Mouse (Mus musculus): ENCODE data around the gene Rab11fip4.

Gene Rab11fip4

DNA sequence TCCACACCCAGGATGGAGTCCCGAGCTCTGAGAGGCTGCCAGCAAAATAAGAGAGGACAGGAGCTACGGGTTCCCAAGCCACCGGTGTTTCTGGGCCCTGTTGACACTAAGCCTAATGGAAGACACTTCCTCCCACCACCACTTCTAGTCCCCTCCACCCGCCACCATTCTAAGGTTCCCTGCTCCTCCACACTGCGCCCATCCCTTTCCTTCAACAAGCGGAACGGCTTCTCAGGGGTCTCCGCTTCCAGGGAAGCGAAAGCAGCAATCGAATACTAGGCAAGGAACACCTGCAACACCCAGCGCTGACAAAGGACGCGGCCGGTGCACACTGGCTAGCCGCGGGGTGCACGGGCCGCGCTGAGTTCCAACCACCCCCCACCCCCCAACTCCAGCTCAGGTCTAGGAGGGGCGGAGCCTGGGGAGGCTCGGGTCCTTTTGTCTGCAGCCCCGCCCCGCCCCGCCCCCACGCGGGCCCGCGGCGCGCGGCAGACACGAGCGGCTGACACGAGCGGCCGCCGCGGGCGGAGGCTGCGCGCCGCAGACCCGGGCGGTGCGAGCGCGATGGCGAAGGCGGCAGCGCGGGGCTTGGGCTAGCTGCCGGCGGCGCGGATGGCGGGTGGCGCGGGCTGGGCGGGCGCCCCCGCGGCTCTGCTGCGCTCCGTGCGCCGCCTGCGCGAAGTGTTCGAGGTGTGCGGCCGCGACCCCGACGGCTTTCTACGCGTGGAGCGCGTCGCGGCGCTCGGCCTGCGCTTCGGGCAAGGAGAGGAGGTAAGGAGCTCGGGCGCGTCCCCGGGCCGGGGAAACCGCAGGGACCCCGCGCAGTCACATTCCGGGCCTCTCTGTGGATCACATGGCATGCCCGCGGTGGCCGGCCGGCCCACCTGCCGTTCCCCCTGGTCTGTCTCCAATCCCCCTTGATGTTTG lies at the start of gene Rab11fip4:
Rab11fip4 (plus strand) TSS at position 549 of the 927 bp plus-strand sequence.
- in situ Hi-C loops (cut with MboI; ENCODE audit: low pct_unique_long_range_greater_than_20kb in 1 of 2, low sequenced_read_pairs in 2 of 2, unreplicated experiment in 1 of 2), result loop anchor here (5.0 to 25.0 kb wide), 4 partner anchors 96 to 331 kb away; no protein-coding TSS in a partner anchor

DNA sequence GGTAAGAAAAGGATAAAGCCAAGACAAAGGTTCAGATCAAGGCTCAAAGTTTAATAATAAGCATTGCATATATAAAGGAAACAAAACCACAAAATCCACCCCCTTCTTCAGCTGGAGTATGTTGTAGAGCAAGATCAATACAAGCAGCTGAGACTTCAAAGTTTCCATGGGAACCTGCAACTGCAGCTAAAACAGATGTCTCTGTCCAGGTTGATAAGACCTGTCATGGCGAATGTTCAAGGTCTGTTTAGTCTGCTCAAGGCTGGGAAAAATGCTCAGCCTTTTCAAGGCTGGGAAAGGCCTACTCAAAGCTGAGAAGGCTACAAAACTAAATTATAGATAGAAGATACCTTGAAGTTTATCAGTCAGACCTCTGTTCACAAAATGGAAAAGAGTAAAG lies 38.4 kb upstream of the Rab11fip4 start:
- in situ Hi-C loops (cut with MboI; ENCODE audit: low pct_unique_long_range_greater_than_20kb in 1 of 2, low sequenced_read_pairs in 2 of 2, unreplicated experiment in 1 of 2), result no loop called here

DNA sequence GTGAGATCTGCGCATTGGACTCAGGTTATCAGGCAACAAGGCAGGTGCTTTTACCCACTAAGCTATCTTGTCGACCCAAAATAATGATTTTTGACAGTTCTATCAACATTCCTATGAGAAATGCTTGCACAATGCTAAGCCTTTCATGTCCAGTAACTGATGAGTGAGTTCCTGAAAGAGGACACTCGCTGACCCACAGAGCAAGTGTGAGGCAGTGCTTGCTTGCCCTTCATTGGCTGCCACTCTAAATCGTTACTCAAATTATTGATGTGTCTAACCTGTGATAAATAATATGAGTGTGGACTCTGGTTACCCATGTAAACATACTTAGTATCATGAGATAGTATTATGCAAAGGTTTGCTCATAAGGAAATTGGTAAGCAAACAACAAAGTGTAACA lies 30.5 kb upstream of the Rab11fip4 start:
- in situ Hi-C loops (cut with MboI; ENCODE audit: low pct_unique_long_range_greater_than_20kb in 1 of 2, low sequenced_read_pairs in 2 of 2, unreplicated experiment in 1 of 2), result no loop called here

DNA sequence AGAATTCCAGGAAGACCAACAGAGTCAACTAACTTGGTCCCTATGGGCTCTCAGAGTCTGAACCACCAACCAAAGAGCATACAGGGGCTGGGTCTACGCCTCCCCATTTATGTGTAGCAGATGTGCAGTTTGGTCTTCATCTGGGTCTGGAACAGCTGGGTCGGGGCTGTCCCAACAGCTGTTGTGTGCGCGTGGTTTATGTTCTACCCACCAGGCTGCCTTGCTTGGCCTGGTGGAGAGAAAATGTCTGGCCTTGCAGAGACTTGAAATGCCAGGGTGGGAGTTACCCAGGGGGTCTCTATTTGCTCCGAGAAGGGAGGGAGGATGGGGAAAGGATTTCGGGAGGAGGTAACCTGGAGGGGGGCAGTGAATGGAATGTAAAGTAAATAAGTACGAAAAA lies 27.5 kb upstream of the Rab11fip4 start:
- in situ Hi-C loops (cut with MboI; ENCODE audit: low pct_unique_long_range_greater_than_20kb in 1 of 2, low sequenced_read_pairs in 2 of 2, unreplicated experiment in 1 of 2), result no loop called here

DNA sequence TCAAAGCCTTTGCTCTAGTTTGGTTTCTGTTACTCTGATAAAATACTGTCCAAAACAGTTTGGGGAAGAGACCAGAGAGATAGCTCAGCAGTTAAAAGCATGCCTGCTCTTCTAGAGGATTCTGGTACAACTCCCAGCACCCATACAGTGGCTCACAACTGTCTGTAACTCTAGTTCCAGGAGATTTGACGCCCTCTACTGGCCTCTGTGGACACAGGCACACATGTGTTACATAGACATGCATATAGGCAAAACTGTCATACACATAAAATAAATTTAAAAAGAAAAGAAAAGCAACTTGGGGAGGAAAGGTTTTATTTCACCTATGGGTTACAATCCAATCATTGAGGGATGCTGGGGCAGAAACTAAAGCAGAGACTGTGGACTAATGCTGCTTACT lies 24.1 kb upstream of the Rab11fip4 start:
- in situ Hi-C loops (cut with MboI; ENCODE audit: low pct_unique_long_range_greater_than_20kb in 1 of 2, low sequenced_read_pairs in 2 of 2, unreplicated experiment in 1 of 2), result no loop called here

DNA sequence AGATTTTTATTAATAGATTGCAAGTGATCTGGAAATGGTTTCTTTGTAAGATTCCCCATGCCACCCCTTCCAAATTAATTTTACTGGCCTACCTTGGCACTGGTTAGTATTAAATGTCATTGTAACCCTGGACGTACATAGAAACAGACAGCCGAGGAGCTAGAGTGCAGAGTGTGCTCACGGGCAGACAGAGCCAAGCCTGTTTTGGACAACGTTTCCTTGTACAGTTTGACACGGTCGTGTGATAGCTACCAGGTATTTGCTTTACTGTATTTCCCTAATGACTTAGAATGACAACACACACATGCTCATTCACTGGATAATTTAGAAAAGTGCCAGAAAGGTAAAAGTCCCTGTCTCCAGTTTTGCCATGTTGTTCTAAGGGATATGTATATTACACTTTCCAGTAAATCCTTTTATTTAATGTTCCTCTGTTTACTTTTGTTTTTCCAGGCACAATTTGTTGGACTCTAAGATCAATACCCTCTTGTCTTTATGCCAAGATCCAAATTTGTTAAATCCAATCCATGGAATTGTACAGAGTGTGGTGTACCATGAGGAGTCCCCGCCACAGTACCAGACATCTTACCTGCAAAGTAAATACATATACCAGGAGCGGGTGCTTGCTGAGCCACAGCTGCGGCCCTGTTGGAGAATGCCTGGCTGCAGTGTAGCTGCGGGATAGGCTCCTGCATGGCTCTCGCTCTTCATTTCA lies 22.7 kb upstream of the Rab11fip4 start:
- in situ Hi-C loops (cut with MboI; ENCODE audit: low pct_unique_long_range_greater_than_20kb in 1 of 2, low sequenced_read_pairs in 2 of 2, unreplicated experiment in 1 of 2), result no loop called here

DNA sequence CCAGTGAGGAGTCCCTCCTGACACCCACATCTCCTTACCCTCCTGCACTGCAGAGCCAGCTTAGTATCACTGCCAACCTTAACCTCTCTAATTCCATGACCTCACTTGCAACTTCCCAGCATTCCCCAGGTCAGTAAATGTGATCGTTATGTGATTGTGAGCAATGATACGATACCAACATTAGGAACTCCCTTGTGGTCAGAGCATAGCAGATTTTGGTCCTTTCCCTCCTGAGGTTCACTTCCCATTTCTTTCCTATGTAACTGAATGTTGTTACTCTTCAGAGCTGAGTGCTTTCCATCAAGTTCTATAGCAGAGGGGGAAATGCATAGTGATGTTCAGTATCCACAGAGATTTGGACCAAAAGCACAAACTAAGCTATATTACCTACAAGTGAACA lies 20.7 kb upstream of the Rab11fip4 start:
- in situ Hi-C loops (cut with MboI; ENCODE audit: low pct_unique_long_range_greater_than_20kb in 1 of 2, low sequenced_read_pairs in 2 of 2, unreplicated experiment in 1 of 2), result no loop called here

DNA sequence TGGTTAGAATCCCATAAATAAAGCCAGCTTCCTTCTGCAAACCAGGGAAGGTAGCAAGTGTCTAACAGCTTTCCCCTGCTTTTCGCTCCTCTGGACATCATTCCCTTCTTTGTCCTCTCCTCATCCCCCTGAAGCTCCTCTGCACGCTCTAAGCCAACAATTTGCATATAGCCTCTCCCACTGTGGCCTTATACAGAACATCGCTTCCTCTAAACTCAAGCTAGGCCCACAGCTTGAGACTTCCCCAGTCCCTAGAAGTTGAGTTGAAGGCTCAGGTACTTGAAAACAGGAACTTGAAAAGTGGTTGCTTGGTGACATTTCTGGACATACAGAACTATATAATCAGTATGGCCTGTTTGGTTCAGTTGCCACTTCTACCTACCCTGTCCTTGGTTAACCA lies 17.2 kb upstream of the Rab11fip4 start:
- in situ Hi-C loops (cut with MboI; ENCODE audit: low pct_unique_long_range_greater_than_20kb in 1 of 2, low sequenced_read_pairs in 2 of 2, unreplicated experiment in 1 of 2), result no loop called here

DNA sequence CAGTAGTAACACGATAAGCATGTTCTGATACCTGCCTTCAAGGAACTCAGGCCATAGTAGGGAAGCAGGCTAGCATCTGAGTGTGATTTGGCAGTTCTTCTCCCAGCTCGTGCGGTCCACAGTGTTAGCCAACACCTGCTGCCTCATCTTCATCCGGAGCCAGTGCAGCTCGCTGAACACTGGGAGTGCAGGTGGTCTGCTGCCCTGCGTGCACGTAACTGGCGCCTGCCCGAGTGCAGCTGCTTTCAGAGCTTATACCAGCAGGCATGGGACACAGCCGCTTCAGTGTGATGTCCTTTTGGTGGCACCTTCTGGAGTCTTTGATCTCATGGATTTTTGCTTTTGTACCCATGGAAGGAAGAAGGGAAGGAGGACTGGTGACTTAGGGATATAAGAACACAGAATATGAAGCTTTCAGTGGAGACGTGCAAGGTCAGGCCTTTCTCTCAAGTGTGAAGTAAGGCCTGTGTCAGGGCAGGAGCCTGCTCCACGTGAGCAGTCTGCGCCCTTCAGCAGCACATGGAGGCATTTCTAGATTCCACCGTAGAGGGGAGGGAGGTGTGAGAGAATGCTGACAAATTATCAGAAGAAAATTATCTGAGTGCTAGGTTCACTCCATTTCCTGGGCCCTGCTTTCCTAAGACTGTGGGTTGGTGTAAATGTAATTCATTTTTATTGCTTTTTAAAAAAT lies 15.5 kb upstream of the Rab11fip4 start:
- in situ Hi-C loops (cut with MboI; ENCODE audit: low pct_unique_long_range_greater_than_20kb in 1 of 2, low sequenced_read_pairs in 2 of 2, unreplicated experiment in 1 of 2), result loop anchor here (25.0 kb wide), 2 partner anchors 112 to 337 kb away; no protein-coding TSS in a partner anchor

DNA sequence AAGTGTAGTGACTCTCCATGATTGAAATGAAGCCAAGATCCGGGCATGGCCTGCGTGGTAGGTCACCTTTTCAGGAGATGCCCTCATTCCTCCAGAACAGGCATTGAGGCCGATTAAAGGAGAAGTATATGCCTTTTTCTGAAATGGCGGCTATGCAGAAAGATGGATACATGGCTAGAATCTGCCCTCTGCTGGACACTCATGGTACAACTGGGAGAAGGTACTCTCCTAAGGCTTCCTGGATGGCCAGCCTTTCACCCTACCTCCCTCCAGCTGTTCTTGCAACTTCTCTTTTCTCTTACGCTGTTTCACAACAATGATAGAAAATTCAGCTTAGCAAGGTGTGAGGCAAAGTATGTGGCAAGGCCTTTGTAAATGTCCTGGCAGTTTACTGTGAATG lies 13.3 kb upstream of the Rab11fip4 start:
- in situ Hi-C loops (cut with MboI; ENCODE audit: low pct_unique_long_range_greater_than_20kb in 1 of 2, low sequenced_read_pairs in 2 of 2, unreplicated experiment in 1 of 2), result loop anchor here (25.0 kb wide), 2 partner anchors 110 to 335 kb away; no protein-coding TSS in a partner anchor

DNA sequence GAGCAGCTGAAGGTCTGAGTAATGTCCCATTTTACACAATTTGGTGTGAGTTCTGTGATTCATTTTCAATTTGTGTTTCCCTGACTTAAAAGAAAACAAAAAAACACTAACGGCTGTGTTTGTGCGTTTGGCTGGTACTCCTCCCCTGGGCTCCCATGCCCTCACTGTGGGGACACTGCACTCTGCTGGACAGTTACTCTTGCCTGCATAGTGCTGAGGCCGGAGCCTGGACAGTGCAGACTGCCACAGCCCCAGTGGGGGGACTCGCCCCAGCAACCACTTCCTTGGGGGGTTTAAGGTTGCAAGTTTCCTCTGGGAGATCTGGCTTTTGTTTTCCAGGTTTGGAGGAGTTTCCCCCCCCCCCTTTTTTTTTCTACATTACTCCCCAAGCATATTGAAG lies 10.4 kb upstream of the Rab11fip4 start:
- in situ Hi-C loops (cut with MboI; ENCODE audit: low pct_unique_long_range_greater_than_20kb in 1 of 2, low sequenced_read_pairs in 2 of 2, unreplicated experiment in 1 of 2), result loop anchor here (25.0 kb wide), 2 partner anchors 107 to 332 kb away; no protein-coding TSS in a partner anchor

DNA sequence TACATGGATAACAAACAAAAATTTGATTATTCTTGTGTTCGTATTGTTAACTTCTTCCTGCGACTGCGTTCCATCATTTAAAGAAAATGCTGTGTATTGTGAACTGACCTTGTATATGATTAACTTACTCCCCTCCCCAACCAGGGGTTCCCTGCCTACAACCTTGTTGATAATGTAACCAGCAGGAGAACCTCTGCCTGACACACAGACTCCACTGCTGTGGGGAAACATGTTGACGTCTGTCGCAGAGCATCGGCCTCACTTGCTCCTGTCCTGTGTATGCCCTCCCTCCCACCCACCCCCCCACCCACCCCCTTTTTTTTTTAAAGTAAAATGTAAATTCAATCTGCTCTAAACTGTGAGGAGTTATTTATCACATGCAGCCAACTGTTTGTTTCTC lies 9.8 kb upstream of the Rab11fip4 start:
- in situ Hi-C loops (cut with MboI; ENCODE audit: low pct_unique_long_range_greater_than_20kb in 1 of 2, low sequenced_read_pairs in 2 of 2, unreplicated experiment in 1 of 2), result loop anchor here (25.0 kb wide), 2 partner anchors 106 to 331 kb away; no protein-coding TSS in a partner anchor

DNA sequence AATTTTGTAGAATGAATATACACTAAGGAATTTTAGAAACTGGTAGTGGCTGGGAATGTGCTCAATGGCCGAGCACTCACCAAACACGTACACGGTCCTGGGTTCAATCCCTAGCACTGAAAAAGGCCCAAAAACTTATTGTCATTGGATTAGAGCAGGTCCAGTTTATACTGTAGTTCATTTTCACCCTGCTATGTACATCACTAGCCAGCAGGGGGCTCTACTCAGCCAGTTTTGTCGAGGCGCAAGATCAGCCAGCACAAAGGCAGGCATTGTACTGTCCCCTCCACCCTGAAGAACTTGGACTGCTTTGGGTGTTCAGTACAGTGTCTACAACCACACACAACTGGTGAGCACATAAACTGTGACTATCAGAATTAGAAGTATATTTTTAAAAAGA lies 6.8 kb upstream of the Rab11fip4 start:
- in situ Hi-C loops (cut with MboI; ENCODE audit: low pct_unique_long_range_greater_than_20kb in 1 of 2, low sequenced_read_pairs in 2 of 2, unreplicated experiment in 1 of 2), result loop anchor here (25.0 kb wide), 2 partner anchors 103 to 328 kb away; no protein-coding TSS in a partner anchor

DNA sequence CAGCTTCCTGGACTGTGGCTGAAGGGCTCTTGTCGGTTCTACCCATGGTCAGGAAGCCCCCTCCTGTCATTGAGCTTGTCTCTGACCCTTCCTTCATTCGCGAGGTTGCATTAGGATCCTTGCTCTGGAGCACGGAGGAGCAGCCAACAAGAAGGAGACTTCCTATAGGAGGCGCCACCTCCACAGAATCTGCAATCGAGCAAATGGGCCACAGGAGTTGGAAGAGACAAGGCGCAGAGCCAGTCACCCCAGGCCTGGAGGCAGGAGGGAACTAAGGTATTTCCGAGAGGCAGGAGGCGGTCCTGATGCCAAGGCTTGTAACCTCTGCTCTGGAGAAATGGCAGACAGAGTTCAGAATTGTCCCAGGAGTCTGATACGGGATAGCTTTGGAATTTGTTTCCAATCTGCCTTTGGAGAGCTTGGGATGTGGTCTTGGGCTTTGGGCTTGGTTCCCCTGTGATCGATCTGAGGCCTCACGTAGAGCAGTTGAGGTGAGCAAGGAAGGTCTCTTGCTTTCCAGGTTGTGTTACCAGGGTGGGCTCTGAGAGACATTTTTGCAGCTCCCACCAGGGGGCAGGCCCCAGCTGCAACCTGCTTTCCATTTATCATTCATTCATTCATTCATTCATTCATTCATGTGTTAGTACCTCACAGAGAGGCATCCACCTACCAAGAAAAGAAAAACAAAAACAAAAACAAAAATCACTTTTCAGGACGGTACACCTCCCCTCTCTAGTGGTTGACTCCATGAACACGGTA lies 1.5 kb upstream of the Rab11fip4 start:
- in situ Hi-C loops (cut with MboI; ENCODE audit: low pct_unique_long_range_greater_than_20kb in 1 of 2, low sequenced_read_pairs in 2 of 2, unreplicated experiment in 1 of 2), result loop anchor here (5.0 to 25.0 kb wide), 5 partner anchors 98 to 333 kb away; no protein-coding TSS in a partner anchor

DNA sequence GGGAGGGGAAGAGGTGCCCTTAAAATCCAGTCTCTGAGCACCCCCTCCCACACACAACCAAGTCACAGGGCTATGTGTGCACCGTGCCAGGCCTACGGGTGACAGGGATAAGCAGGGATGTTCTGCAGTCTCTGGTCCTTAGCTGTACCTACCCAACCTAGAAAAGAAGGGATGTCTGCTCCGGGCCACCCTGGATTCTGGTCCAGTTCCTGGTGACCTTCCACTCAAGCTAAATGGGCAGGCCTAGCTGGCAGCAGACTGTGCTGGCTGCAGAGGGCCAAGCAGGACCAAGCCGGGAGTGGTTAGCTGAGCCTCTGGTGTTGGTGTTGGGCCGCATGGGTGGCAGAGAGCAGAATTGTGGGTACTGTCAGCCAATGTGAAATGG lies 571 bp downstream of the Rab11fip4 start:
- in situ Hi-C loops (cut with MboI; ENCODE audit: low pct_unique_long_range_greater_than_20kb in 1 of 2, low sequenced_read_pairs in 2 of 2, unreplicated experiment in 1 of 2), result loop anchor here (5.0 to 25.0 kb wide), 4 partner anchors 96 to 331 kb away; no protein-coding TSS in a partner anchor

DNA sequence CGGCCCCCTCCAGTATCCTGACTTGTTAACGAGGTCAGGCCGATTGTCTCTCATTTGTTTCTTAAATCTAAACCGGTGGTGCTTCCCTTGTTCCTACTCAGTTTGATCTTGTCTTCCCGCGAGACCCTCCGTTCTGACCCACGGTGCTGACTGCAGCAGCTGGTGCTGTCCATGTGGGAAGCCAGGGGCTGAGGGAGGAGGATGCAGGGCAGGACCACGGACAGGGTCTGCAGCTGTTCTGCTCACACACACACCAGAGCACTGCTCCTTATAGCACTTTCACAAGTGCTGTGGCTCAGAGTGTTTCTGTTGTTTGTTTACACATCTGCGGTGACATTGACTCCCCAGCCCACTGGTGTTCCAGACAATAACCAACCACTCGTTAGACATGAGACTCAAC lies 2.5 kb downstream of the Rab11fip4 start:
- in situ Hi-C loops (cut with MboI; ENCODE audit: low pct_unique_long_range_greater_than_20kb in 1 of 2, low sequenced_read_pairs in 2 of 2, unreplicated experiment in 1 of 2), result loop anchor here (5.0 to 25.0 kb wide), 4 partner anchors 94 to 329 kb away; no protein-coding TSS in a partner anchor

DNA sequence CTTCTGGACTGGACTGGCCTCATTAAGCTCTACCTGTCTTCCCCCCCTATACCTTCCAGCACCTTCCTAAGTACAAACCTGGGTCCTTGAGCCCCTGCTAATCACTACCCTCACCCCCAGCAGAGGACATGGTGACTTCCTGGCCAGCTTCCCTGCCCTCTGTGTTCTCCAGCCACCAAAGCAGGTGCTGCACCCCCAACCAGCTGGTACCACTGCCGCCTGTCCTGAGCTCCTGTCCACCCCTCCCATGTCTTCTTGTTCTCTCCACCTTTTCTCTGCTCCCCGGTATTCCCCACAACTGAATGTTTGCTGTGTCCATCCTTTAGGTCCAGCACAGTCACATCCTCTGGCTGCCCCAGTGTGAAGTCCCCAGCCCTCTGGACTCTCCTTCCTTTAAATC lies 19.4 kb downstream of the Rab11fip4 start:
- in situ Hi-C loops (cut with MboI; ENCODE audit: low pct_unique_long_range_greater_than_20kb in 1 of 2, low sequenced_read_pairs in 2 of 2, unreplicated experiment in 1 of 2), result no loop called here
